Mouse (Mus musculus) hindbrain, embryonic 14.5 days (tissue): ENCODE data around the gene Sptlc3. TPM values are rescaled to one million over a fixed set of nuclear protein-coding genes. Genes with fewer than 3 reads are reported as not detected.

ENCODE experiments used
- ATAC-seq: fragments of 200-750 bp; cut with Nextera tagmentation; 2 replicates; pipeline ENCODE4 v1.8.0; 2017; ENCODE audit warnings: moderate number of reproducible peaks, mild to moderate bottlenecking, moderate TSS enrichment, moderate library complexity; ENCODE audit not compliant: low FRiP score
- DNase-seq: peaks from one replicate; pipeline ENCODE4 v3.0.0-alpha.2; 2015; ENCODE audit warnings: low spot score
- H3K27ac ChIP-seq: fragments of 300-500 bp; sonication (generic); 2 replicates; pipeline ENCODE4 v1.5.1; 2014; ENCODE audit warnings: mild to moderate bottlenecking, moderate library complexity
- H3K27me3 ChIP-seq: fragments of 300-500 bp; sonication (generic); 2 replicates; pipeline ENCODE4 v1.6.1; 2014; ENCODE audit warnings: mild to moderate bottlenecking, low read length, mixed read lengths; ENCODE audit not compliant: control insufficient read depth, insufficient read depth
- H3K36me3 ChIP-seq: fragments of 300-500 bp; sonication (generic); replicated peaks from 2 replicates; pipeline ENCODE4 v1.6.1; 2014; ENCODE audit not compliant: control insufficient read depth, insufficient read depth
- H3K4me1 ChIP-seq: fragments of 300-500 bp; sonication (generic); replicated peaks from 2 replicates; pipeline ENCODE4 v1.6.1; 2014; ENCODE audit warnings: antibody characterized with exemption, low read length, mixed read lengths; ENCODE audit not compliant: control insufficient read depth, insufficient read depth
- H3K4me2 ChIP-seq: fragments of 300-500 bp; sonication (generic); replicated peaks from 2 replicates; pipeline ENCODE4 v1.6.1; 2014; ENCODE audit warnings: mild to moderate bottlenecking, moderate library complexity
- H3K4me3 ChIP-seq: fragments of 300-500 bp; sonication (generic); replicated peaks from 2 replicates; pipeline ENCODE4 v1.5.1; 2014; ENCODE audit warnings: mild to moderate bottlenecking, low read length
- H3K9ac ChIP-seq: fragments of 300-500 bp; sonication (generic); 2 replicates; pipeline ENCODE4 v1.6.1; 2014
- H3K9me3 ChIP-seq: fragments of 300-500 bp; sonication (generic); 2 replicates; pipeline ENCODE4 v1.6.1; 2016; ENCODE audit warnings: low read length; ENCODE audit not compliant: control insufficient read depth
- WGBS: fragments of 180-500 bp; shearing (Covaris S2); extraction: QIAGEN DNeasy Blood & Tissue Kit; methylation state at CpG from one replicate; pipeline ENCODE4 v1.1.7; 2014; 5-methylcytosine and 5-hydroxymethylcytosine counted together
- polyA plus RNA-seq: library from polyadenylated mRNA; unstranded; fragments of >200 nt; fragmentation: Nextera tagmentation; extraction: Ambion mirVana; gene quantifications from 2 replicates; pipeline ENCODE4 v1.2.1, GENCODE M21; 2014

Gene Sptlc3
- polyA plus RNA-seq, 1 experiment from 2014 or later: 0.13 TPM

- H3K9ac ChIP-seq: no peak overlapping the region
- H3K4me3 ChIP-seq: no peak overlapping the region
- ATAC-seq: no peak
- H3K36me3 ChIP-seq: no peaks in the 10 kb centered on the region
- DNase-seq: no peak
- H3K27me3 ChIP-seq: peaks cover 12% of the 10 kb centered on the region; the same call in 1 of the 2 replicates
- H3K4me1 ChIP-seq: peaks cover 8% of the 10 kb centered on the region; the same call in 1 of the 2 replicates
- no peak overlapping the region for H3K27ac ChIP-seq
- no peaks in the 10 kb centered on the region for H3K9me3 ChIP-seq
- 88% methylated on average over 3 of the region's 3 CpGs for WGBS
- H3K4me2 ChIP-seq: no peak overlapping the region
These were observed 178.1 kb downstream of the Sptlc3 start for GRCm38 (mm10) chr2:139671838-139672237.

GRCm38 (mm10) chr2:139672371-139672770 lies 178.7 kb downstream of the Sptlc3 start:
- DNase-seq: no peak
- H3K4me1 ChIP-seq: peaks cover 9% of the 10 kb centered on the region; the same call in 1 of the 2 replicates
- H3K27ac ChIP-seq: no peak overlapping the region
- H3K27me3 ChIP-seq: peaks cover 12% of the 10 kb centered on the region; the same call in 1 of the 2 replicates
- WGBS: 67% methylated on average over 2 of the region's 2 CpGs
- H3K36me3 ChIP-seq: no peaks in the 10 kb centered on the region
- H3K4me2 ChIP-seq: no peak overlapping the region
- H3K9me3 ChIP-seq: no peaks in the 10 kb centered on the region
- no peak for ATAC-seq
- no peak overlapping the region for H3K4me3 ChIP-seq
- no peak overlapping the region for H3K9ac ChIP-seq

GRCm38 (mm10) chr2:139677065-139677762 lies 183.5 kb downstream of the Sptlc3 start:
- no peaks in the 10 kb centered on the region for H3K36me3 ChIP-seq
- WGBS: under 1% methylated on average over 52 of the region's 52 CpGs
- H3K27me3 ChIP-seq: peaks cover 20% of the 10 kb centered on the region; the same call in 1 of the 2 replicates
- H3K9me3 ChIP-seq: no peaks in the 10 kb centered on the region
- ATAC-seq: peak; percentile 76
- peak overlapping the region; percentile 99 for H3K4me3 ChIP-seq
- peak; percentile 63 for DNase-seq
- peaks cover 14% of the 10 kb centered on the region; the same call in 1 of the 2 replicates for H3K4me1 ChIP-seq
- H3K4me2 ChIP-seq: peak overlapping the region; percentile 100
- H3K9ac ChIP-seq: peak overlapping the region; percentile 88
- no peak overlapping the region for H3K27ac ChIP-seq

- Histone ChIP-seq H3K4me1 (peaks cover 14% of the 10 kb centered on the region; the same call in 1 of the 2 replicates), H3K4me3 (peak within 1 kb of the TSS; percentile 99), H3K9ac (peak within 1 kb of the TSS; percentile 88), H3K27ac (peak within 1 kb of the TSS; percentile 82), H3K27me3 (peaks cover 20% of the 10 kb centered on the region; the same call in 1 of the 2 replicates), H3K36me3 (no peaks in the 10 kb centered on the region), H3K4me2 (peak within 1 kb of the TSS; percentile 100), H3K9me3 (no peaks in the 10 kb centered on the region)
- 0% methylated on average over 26 of the region's 39 CpGs for WGBS
- ATAC-seq: peak; percentile 57
- no peak for DNase-seq
These were observed 184.1 kb downstream of the Sptlc3 start, which contains the start of gene Ism1 for GRCm38 (mm10) chr2:139677809-139678274. TSS of gene Ism1 (plus strand) at chr2:139678178.

- ATAC-seq (peak; percentile 93), DNase-seq (peak; percentile 74)
- Histone ChIP-seq H3K36me3 (no peaks in the 10 kb centered on the region), H3K4me2 (peak overlapping the region; percentile 100), H3K9ac (peak overlapping the region; percentile 88), H3K27ac (peak overlapping the region; percentile 82), H3K4me1 (peaks cover 14% of the 10 kb centered on the region; the same call in 1 of the 2 replicates), H3K27me3 (peaks cover 20% of the 10 kb centered on the region; the same call in 1 of the 2 replicates), H3K4me3 (peak overlapping the region; percentile 99), H3K9me3 (no peaks in the 10 kb centered on the region)
- under 1% methylated on average over 58 of the region's 84 CpGs for WGBS
These were observed 184.8 kb downstream of the Sptlc3 start for GRCm38 (mm10) chr2:139678275-139679140.

GRCm38 (mm10) chr2:139682540-139682939 lies 188.8 kb downstream of the Sptlc3 start:
- WGBS: 79% methylated on average over 3 of the region's 3 CpGs
- 0 out of 2 replicates have a peak, but pooled peaks cover 5% of the 10 kb centered on the region for H3K4me1 ChIP-seq
- DNase-seq (no peak), ATAC-seq (no peak)
- no peak overlapping the region for H3K4me2 ChIP-seq
- H3K9ac ChIP-seq: no peak overlapping the region
- no peak overlapping the region for H3K4me3 ChIP-seq
- H3K27ac ChIP-seq: no peak overlapping the region
- H3K36me3 ChIP-seq: no peaks in the 10 kb centered on the region
- no peaks in the 10 kb centered on the region for H3K9me3 ChIP-seq
- peaks cover 8% of the 10 kb centered on the region; the same call in 1 of the 2 replicates for H3K27me3 ChIP-seq

Other genes starting within 250 kb of the Sptlc3 start
- 0.98 and 1.3 TPM in 2 replicates for gene Ism1, start 184.3 kb downstream of the Sptlc3 start, polyA plus RNA-seq